In the genomic region with DNA sequence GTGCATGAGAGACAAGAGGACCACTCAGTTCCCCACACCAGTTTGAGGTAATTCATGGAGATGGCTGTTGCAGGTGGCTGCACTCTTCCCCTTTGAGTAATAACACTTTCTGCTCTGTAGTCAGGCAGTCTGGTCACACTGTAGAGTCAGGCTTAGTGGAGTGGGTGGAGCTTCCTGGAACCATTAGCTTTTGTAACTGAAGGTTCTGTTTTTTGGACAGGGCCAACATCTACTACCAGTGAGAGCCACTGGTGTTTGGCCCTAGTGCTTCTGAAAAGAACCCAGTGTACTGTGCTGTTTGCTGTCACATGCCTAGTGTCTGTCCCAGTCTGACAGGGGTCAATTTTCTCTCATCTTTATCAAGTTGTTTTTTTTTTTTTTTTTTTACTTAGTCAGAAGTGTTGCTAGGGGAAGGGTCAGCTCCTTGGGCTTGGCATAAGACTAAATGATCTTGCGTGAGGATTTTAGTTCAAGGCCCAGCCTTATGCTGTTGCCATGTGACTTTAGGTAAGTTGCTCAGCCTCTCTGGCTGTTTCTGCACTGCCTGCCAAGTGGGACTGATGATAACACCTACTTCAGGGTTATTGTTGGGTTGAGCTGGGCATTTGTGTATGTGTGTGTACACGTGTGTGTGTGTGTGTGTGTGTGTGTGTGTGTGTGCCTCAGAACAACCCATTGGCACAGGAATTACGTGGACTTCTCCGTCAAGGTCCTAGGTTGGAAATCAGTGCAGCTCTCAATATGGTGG, we compare ENCODE assay signal across 17 mouse cellular contexts. TPM values are rescaled to one million over a fixed set of nuclear protein-coding genes. Genes with fewer than 3 reads are reported as not detected.
DNase-seq lines count a peak whose midpoint lies in the region; ATAC-seq and TF ChIP-seq lines count a peak whose summit lies in the region.
"Had no signal": no experiment of that assay in that cellular context is flagged by ENCODE, and none has a peak within 500 bp of the region (broad histone marks: within the 10 kb centered on the region; RNA-seq: fewer than 3 reads in every experiment).

No protein-coding gene starts in this region.

- H3K4me3 ChIP-seq in hindbrain, embryonic 10.5 days: no peak overlapping the region
- H3K4me3 ChIP-seq in hindbrain, embryonic 14.5 days (replicated peaks; ENCODE audit: low read length): no peak overlapping the region
- H3K4me3 ChIP-seq in bone marrow, adult 2 months (replicated peaks; ENCODE audit: control insufficient read depth, low read depth, low read length): no peak overlapping the region
- H3K4me3 ChIP-seq: embryonic facial prominence, embryonic 12.5 days; forebrain, embryonic 15.5 days; layer of hippocampus, adult 2 months; limb, embryonic 10.5 days; midbrain, embryonic 10.5 days had no signal

- no peaks in the 10 kb centered on the region for H3K27me3 ChIP-seq in hindbrain, embryonic 10.5 days (ENCODE audit: insufficient read depth, poor library complexity, severe bottlenecking)
- H3K27me3 ChIP-seq in hindbrain, embryonic 14.5 days (ENCODE audit: control insufficient read depth, insufficient read depth, low read length): no peaks in the 10 kb centered on the region
- H3K27me3 ChIP-seq: embryonic facial prominence, embryonic 12.5 days; forebrain, embryonic 15.5 days had no signal

- H3K36me3 ChIP-seq in hindbrain, embryonic 10.5 days: peaks cover 81% of the 10 kb centered on the region
- H3K36me3 ChIP-seq in hindbrain, embryonic 14.5 days (replicated peaks; ENCODE audit: control insufficient read depth, insufficient read depth): peaks cover 40% of the 10 kb centered on the region

- ATAC-seq in hindbrain, embryonic 14.5 days (ENCODE audit: low FRiP score): no peak
- ATAC-seq in megakaryocyte, adult 5-6 weeks (ENCODE audit: poor library complexity, severe bottlenecking): peak; percentile 59
- ATAC-seq: forebrain, embryonic 15.5 days; inflammation-experienced regulatory T-cells, adult 6 months had no signal

- H3K9me3 ChIP-seq in hindbrain, embryonic 10.5 days: no peaks in the 10 kb centered on the region
- H3K9me3 ChIP-seq in hindbrain, embryonic 14.5 days (ENCODE audit: control insufficient read depth, low read length): no peaks in the 10 kb centered on the region
- H3K9me3 ChIP-seq: embryonic facial prominence, embryonic 12.5 days; forebrain, embryonic 15.5 days; limb, embryonic 10.5 days; midbrain, embryonic 10.5 days had no signal

- no peak overlapping the region for H3K9ac ChIP-seq in hindbrain, embryonic 14.5 days
- H3K9ac ChIP-seq: embryonic facial prominence, embryonic 12.5 days; forebrain, embryonic 15.5 days had no signal

- H3K4me2 ChIP-seq in hindbrain, embryonic 14.5 days (replicated peaks): no peak overlapping the region
- H3K4me2 ChIP-seq: embryonic facial prominence, embryonic 12.5 days; forebrain, embryonic 15.5 days had no signal

- TF ChIP-seq POLR2A in bone marrow, adult 2 months (IDR thresholded peaks at IDR 0.05; ENCODE audit: borderline replicate concordance, control insufficient read depth, low read depth, low read length): no peak

- 93% methylated on average over 4 of the region's 4 CpGs for WGBS in hindbrain, embryonic 10.5 days
- 96% methylated on average over 4 of the region's 4 CpGs for WGBS in hindbrain, embryonic 14.5 days
- 78% methylated on average over 4 of the region's 4 CpGs for WGBS in bone marrow, adult 2 months

- H3K4me1 ChIP-seq in hindbrain, embryonic 10.5 days (replicated peaks): peaks cover 28% of the 10 kb centered on the region
- peaks cover 8% of the 10 kb centered on the region; the same call in 1 of the 2 replicates for H3K4me1 ChIP-seq in hindbrain, embryonic 14.5 days (replicated peaks; ENCODE audit: control insufficient read depth, insufficient read depth, low read length)
- peaks cover 14% of the 10 kb centered on the region for H3K4me1 ChIP-seq in bone marrow, adult 2 months (ENCODE audit: control insufficient read depth, insufficient read depth, low read length)

- TF ChIP-seq CTCF in bone marrow, adult 2 months (IDR thresholded peaks at IDR 0.05; ENCODE audit: control insufficient read depth, insufficient read depth, low read length): no peak

- DNase-seq in hindbrain, embryonic 10.5 days (ENCODE audit: low spot score): no peak
- DNase-seq in hindbrain, embryonic 14.5 days (ENCODE audit: low spot score): no peak
- DNase-seq in lung, postnatal 25 days (ENCODE audit: low spot score): peak; percentile 21
- DNase-seq in lung, postnatal 10 days: no peak
- DNase-seq in ovary, postnatal 14 days (ENCODE audit: low spot score): no peak
- no peak for DNase-seq in thymus, postnatal 25 days
- DNase-seq: lung, adult 2 months; right cerebral cortex, postnatal 14 days had no signal

- 0 out of 2 replicates have a peak overlapping the region, but pooled peaks have one; percentile 8 for H3K27ac ChIP-seq in hindbrain, embryonic 10.5 days
- H3K27ac ChIP-seq in hindbrain, embryonic 14.5 days: no peak overlapping the region
- peak overlapping the region; percentile 88 for H3K27ac ChIP-seq in bone marrow, adult 2 months (ENCODE audit: control insufficient read depth, insufficient read depth, low read depth, low read length, poor library complexity)
- H3K27ac ChIP-seq: embryonic facial prominence, embryonic 12.5 days; forebrain, embryonic 15.5 days; layer of hippocampus, adult 2 months; limb, embryonic 10.5 days; midbrain, embryonic 10.5 days had no signal

RNA-seq across cellular contexts. Expression of a gene that starts 9.6 kb away (rescaled TPM):
- polyA plus RNA-seq in hindbrain, embryonic 10.5 days (2016; fragmentation: Nextera tagmentation; extraction: Ambion mirVana): 63.4 and 73.4 TPM in 2 replicates
- 75.5 and 98.4 TPM in 2 replicates for polyA plus RNA-seq in hindbrain, embryonic 14.5 days (2014; fragmentation: Nextera tagmentation; extraction: Ambion mirVana)
- 4.3 and 18.4 TPM in 2 replicates for polyA plus RNA-seq in bone marrow, adult 2 months (2011; ENCODE audit: insufficient read depth, insufficient read length, low replicate concordance, missing spikeins)
- total RNA-seq in megakaryocyte, adult 5-6 weeks (2015): 6.5 and 6.7 TPM in 2 replicates
- 17.0 and 19.7 TPM in 2 replicates for total RNA-seq in megakaryocyte, adult 5-6 weeks (2017)

RNA-seq across cellular contexts. Expression of a gene that starts 43.8 kb away (rescaled TPM):
- polyA plus RNA-seq in hindbrain, embryonic 10.5 days (2016; fragmentation: Nextera tagmentation; extraction: Ambion mirVana): 46.9 and 53.8 TPM in 2 replicates
- 34.3 and 36.7 TPM in 2 replicates for polyA plus RNA-seq in hindbrain, embryonic 14.5 days (2014; fragmentation: Nextera tagmentation; extraction: Ambion mirVana)
- 4.1 and 9.4 TPM in 2 replicates for polyA plus RNA-seq in bone marrow, adult 2 months (2011; ENCODE audit: insufficient read depth, insufficient read length, low replicate concordance, missing spikeins)
- total RNA-seq in megakaryocyte, adult 5-6 weeks (2015): 46.8 and 49.2 TPM in 2 replicates
- 19.7 and 26.3 TPM in 2 replicates for total RNA-seq in megakaryocyte, adult 5-6 weeks (2017)

RNA-seq across cellular contexts. Expression of a gene that starts 46.4 kb away (rescaled TPM):
- 0.21 and 0.41 TPM in 2 replicates for polyA plus RNA-seq in hindbrain, embryonic 10.5 days (2016; fragmentation: Nextera tagmentation; extraction: Ambion mirVana)
- polyA plus RNA-seq in hindbrain, embryonic 14.5 days (2014; fragmentation: Nextera tagmentation; extraction: Ambion mirVana): 6.3 and 7.9 TPM in 2 replicates
- polyA plus RNA-seq in bone marrow, adult 2 months (2011; ENCODE audit: insufficient read depth, insufficient read length, low replicate concordance, missing spikeins): not detected in 2 replicates
- not detected in 2 replicates for total RNA-seq in megakaryocyte, adult 5-6 weeks (2015)
- 0.07 and 0.28 TPM in 2 replicates for total RNA-seq in megakaryocyte, adult 5-6 weeks (2017)
- polyA plus RNA-seq: heart, embryonic 14.5 days; inflammation-experienced regulatory T-cells, adult 6 months had no signal

RNA-seq across cellular contexts. Expression of a gene that starts 51.3 kb away (rescaled TPM):
- 19.2 and 21.0 TPM in 2 replicates for polyA plus RNA-seq in hindbrain, embryonic 10.5 days (2016; fragmentation: Nextera tagmentation; extraction: Ambion mirVana)
- 6.8 and 10.2 TPM in 2 replicates for polyA plus RNA-seq in hindbrain, embryonic 14.5 days (2014; fragmentation: Nextera tagmentation; extraction: Ambion mirVana)
- 12.3 and 36.6 TPM in 2 replicates for polyA plus RNA-seq in bone marrow, adult 2 months (2011; ENCODE audit: insufficient read depth, insufficient read length, low replicate concordance, missing spikeins)
- 6.6 and 13.9 TPM in 2 replicates for total RNA-seq in megakaryocyte, adult 5-6 weeks (2015)
- total RNA-seq in megakaryocyte, adult 5-6 weeks (2017): 15.7 and 29.0 TPM in 2 replicates
